Mouse (Mus musculus) left cerebral cortex, adult 9 months (tissue): ENCODE measurements around the gene Polk.
A peak's percentile ranks its signal among the peaks of the same experiment; 100 is the strongest.

ENCODE experiments used
- DNase-seq, 2 experiments: peaks; one replicate each; pipeline ENCODE4 v3.0.0; 2022; ENCODE audit warnings: low spot score in 2 of 2

The Polk gene

GRCm38 (mm10) chr13:96528776-96529175 lies 13.6 kb downstream of the Polk start:
- no peak for DNase-seq

GRCm38 (mm10) chr13:96527856-96528255 lies 14.5 kb downstream of the Polk start:
- no peak for DNase-seq

- DNase-seq, result no peak
Observed at GRCm38 (mm10) chr13:96527022-96527421, 15.4 kb downstream of the Polk start.

GRCm38 (mm10) chr13:96521294-96521693 lies 21.1 kb downstream of the Polk start:
- no peak for DNase-seq

- DNase-seq, result no peak
Observed at GRCm38 (mm10) chr13:96517335-96517734, 25.0 kb downstream of the Polk start.

- DNase-seq, result no peak
Observed at GRCm38 (mm10) chr13:96516249-96516648, 26.1 kb downstream of the Polk start.

GRCm38 (mm10) chr13:96514154-96514942 lies 28.0 kb downstream of the Polk start:
- no peak for DNase-seq

- DNase-seq, result no peak
Observed at GRCm38 (mm10) chr13:96511893-96512292, 30.5 kb downstream of the Polk start.

- no peak for DNase-seq
Observed at GRCm38 (mm10) chr13:96511262-96511661, 31.1 kb downstream of the Polk start.

GRCm38 (mm10) chr13:96510635-96511034 lies 31.7 kb downstream of the Polk start:
- DNase-seq, result peak in 1 of 2 experiments; percentile 16

GRCm38 (mm10) chr13:96507541-96507940 lies 34.8 kb downstream of the Polk start:
- no peak for DNase-seq

- DNase-seq, result no peak
Observed at GRCm38 (mm10) chr13:96506313-96506712, 36.1 kb downstream of the Polk start.

GRCm38 (mm10) chr13:96505661-96506060 lies 36.7 kb downstream of the Polk start:
- no peak for DNase-seq

GRCm38 (mm10) chr13:96499891-96500290 lies 42.5 kb downstream of the Polk start:
- no peak for DNase-seq

- DNase-seq, result no peak
Observed at GRCm38 (mm10) chr13:96496630-96497029, 45.7 kb downstream of the Polk start.

- no peak for DNase-seq
Observed at GRCm38 (mm10) chr13:96490433-96490832, 51.9 kb downstream of the Polk start, which contains the start of gene Gm17622. Gene Gm17622, plus strand, starts transcription at chr13:96490733.

GRCm38 (mm10) chr13:96487968-96488367 lies 54.4 kb downstream of the Polk start:
- no peak for DNase-seq

- no peak for DNase-seq
Observed at GRCm38 (mm10) chr13:96487230-96487629, 55.1 kb downstream of the Polk start.

- no peak for DNase-seq
Observed at GRCm38 (mm10) chr13:96478991-96479390, 63.4 kb downstream of the Polk start.

- no peak for DNase-seq
Observed at GRCm38 (mm10) chr13:96477226-96477625, 65.2 kb downstream of the Polk start.

GRCm38 (mm10) chr13:96470957-96471356 lies 71.4 kb downstream of the Polk start, which contains the start of gene Ankdd1b:
Gene Ankdd1b, minus strand, starts transcription at chr13:96471198.
- DNase-seq, result no peak

GRCm38 (mm10) chr13:96470556-96470955 lies 71.8 kb downstream of the Polk start:
- no peak for DNase-seq

GRCm38 (mm10) chr13:96468678-96469077 lies 73.7 kb downstream of the Polk start:
- no peak for DNase-seq

GRCm38 (mm10) chr13:96465315-96465714 lies 77.1 kb downstream of the Polk start:
- DNase-seq, result no peak
